Mouse (Mus musculus): ENCODE measurements around the gene 4931423N10Rik. TPM values are rescaled to one million over a fixed set of nuclear protein-coding genes. Genes with fewer than 3 reads are reported as not detected.
"Not testable (repeated sequence)": the region's sequence is repeated elsewhere in the genome, so short reads cannot be mapped to it uniquely, and the experiment has no call there.

4931423N10Rik gene
- total RNA-seq (2015; ENCODE audit: low replicate concordance), result not detected in 2 replicates
- not detected in 2 replicates for total RNA-seq (2017; ENCODE audit: low replicate concordance)

DNA sequence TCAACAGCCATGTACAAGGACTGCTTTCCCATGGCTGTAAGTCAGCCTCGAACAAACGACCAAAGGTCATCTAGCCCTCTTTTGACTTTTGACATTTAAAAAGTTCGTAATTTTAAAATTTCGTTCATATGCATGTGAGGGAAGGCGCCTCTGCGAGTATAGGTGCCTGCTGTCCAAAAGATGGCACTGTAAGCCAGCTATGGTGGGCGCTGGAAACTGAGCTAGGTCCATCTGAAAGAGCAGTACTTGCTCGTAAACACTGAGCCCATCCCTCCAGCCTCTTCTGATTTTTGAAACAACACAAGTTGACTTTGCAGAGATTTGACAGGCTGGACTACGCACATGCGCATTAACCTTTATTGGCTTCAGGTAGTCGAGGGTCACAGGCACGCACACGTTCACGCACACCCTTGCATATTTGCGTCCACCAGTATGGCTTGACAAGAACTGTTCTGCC is at the start of gene 4931423N10Rik:
Gene 4931423N10Rik (plus strand): TSS at position 407 of the 457 bp plus-strand sequence.
- ATAC-seq (replicated peaks; ENCODE audit: low FRiP score, poor library complexity, severe bottlenecking), result no peak

DNA sequence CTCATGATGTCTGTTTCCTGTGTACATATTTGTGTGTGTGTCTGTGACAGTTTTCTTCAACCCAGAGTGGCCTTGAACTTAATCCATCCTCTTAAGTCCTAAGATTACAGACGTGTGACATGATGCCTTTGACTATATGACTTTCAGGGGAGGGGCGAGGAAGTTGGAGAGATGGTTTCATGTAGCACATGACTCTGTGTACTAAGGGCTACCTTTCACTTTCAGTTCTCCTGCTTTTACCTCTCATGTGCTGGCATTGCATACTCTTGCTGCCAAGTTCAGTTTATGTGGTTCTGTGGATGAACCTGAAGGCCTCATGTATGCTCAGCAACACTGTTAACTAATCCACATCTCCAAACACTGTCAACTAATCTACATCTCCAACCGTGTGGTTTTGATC is 35.0 kb upstream of the 4931423N10Rik start:
- ATAC-seq (replicated peaks; ENCODE audit: low FRiP score, poor library complexity, severe bottlenecking), result no peak

DNA sequence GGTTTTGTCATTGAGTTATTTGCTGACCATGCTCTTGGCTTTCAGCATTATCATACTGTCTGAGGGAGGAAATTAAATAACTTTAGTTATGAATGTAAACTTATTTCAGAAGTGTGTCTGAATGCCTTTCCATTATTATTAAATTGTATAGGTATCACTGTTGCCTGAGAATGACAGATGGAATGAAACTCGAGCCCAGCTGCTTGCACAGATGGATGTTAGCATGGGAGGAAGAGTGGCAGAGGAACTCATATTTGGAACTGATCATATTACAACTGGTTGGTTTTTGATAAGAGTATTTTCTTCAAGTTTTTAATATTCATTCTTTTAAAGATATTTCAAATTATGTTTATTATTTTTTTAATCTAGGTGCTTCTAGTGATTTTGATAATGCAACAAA is 12.9 kb upstream of the 4931423N10Rik start:
- no peak for ATAC-seq (replicated peaks; ENCODE audit: low FRiP score, poor library complexity, severe bottlenecking)

DNA sequence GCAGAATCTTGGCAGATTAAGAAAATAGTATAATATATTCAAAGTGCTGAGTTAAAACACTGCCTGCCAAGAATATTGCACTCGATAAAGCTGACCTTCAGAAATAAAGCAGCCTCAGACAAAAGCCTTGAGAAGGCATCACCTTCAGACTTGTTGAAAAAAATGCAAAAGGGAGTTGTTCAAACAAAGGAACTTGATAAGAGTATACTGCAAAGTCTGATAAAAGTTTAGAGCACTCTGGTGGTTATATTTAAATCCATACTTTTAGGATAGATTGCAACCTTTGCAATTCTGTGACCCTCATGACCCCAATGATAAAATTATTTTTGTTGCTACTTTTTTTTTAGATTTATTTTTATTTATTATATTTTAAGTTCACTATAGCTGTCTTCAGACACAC is 6.2 kb upstream of the 4931423N10Rik start:
- no peak for ATAC-seq (replicated peaks; ENCODE audit: low FRiP score, poor library complexity, severe bottlenecking)

DNA sequence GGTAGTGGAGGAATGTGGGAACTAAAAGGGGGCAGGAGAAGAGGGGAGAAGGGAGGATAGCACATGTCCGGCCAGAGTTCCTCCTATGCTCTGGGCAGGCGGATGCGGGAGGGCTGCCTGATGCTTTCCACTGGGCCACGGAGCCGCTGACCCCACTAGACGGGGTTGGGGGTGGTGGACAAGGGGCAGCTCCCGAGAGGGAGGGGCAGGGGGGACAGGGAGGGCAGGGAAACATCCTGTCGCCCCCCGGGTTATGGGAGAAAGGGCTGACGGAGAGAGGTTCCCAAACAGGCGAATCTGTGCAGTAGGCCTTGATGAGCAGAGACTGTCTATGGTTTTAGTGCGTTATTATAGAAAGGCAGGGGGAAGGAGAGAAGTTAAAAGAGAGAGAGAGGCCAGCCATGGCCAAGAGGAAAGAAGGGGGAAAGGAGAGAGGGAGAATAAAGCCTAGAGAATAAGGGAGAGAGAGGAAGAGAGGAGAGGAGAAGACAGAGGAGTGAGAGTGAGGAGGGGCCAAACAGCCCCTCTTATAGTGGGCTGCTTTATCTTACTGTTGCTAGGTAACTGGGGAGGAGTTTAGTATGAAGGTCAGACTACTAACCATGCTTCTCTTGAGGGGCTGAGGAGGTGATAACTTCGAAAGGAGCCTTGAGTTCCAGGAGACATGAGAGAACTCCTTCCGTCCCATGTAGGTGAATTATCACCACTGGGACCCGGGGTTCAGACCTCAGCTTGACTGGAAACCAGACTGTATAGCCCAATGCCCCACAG is 4.2 kb upstream of the 4931423N10Rik start:
- no peak for ATAC-seq (replicated peaks; ENCODE audit: low FRiP score, poor library complexity, severe bottlenecking)

DNA sequence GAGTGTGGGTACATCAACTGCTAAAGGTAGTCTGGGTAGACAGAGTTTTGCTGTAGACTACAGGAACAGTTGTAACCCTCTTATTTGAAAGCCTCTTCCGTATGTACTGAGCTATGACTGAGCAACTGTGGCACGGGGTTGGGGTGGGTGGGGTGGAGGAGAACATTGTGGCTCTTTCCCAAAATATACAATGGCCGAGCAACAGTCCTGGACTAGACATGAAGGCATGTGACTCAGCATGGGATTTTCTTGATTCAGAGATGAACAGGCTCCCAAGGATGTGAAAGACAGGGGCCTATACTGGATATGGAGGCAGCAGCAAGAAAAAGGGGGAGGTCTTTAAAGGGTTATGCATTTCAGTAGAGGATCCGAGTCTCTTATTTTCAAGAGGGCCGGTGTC is 6.4 kb downstream of the 4931423N10Rik start:
- no peak for ATAC-seq (replicated peaks; ENCODE audit: low FRiP score, poor library complexity, severe bottlenecking)

DNA sequence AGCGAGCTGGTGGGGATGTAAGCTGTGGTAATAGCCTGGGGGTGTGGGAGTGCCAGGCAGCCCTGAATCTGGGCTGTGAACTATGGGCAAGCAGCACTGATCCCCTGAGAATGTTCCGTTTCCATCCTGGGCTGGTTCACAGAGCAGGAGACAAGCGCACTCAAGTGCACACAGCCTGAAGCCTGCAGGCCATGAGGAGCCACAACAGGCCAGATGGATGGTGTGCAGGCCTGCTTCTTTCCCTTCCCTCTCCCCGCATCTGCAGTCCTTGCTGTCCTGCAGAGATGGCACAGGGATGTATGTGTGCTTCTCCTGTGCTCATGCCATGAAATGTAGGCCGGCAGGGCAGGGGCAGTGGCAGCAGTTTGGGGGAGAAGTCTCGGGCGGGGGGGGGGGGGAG is 17.9 kb downstream of the 4931423N10Rik start:
- no peak for ATAC-seq (replicated peaks; ENCODE audit: low FRiP score, poor library complexity, severe bottlenecking)

DNA sequence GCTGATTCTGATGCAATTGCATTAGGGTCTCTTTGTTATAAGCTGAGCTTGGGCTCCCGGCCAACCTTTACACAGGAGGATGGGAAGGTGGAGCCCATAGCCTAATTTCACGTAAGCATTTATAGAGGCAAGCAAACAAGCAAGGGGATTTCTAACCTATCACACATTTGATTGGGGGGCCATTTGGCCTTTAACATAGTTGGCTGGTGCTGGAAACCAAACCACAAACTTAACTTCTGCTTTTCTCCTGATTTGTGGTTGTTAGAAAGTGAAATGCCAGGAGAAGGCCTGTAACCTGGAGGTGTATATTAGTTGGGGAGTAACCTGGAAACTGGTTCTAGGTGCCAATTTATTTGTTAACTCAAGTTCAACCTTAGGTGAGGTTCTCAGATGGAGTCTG is 21.2 kb downstream of the 4931423N10Rik start:
- ATAC-seq (replicated peaks; ENCODE audit: low FRiP score, poor library complexity, severe bottlenecking), result no peak

DNA sequence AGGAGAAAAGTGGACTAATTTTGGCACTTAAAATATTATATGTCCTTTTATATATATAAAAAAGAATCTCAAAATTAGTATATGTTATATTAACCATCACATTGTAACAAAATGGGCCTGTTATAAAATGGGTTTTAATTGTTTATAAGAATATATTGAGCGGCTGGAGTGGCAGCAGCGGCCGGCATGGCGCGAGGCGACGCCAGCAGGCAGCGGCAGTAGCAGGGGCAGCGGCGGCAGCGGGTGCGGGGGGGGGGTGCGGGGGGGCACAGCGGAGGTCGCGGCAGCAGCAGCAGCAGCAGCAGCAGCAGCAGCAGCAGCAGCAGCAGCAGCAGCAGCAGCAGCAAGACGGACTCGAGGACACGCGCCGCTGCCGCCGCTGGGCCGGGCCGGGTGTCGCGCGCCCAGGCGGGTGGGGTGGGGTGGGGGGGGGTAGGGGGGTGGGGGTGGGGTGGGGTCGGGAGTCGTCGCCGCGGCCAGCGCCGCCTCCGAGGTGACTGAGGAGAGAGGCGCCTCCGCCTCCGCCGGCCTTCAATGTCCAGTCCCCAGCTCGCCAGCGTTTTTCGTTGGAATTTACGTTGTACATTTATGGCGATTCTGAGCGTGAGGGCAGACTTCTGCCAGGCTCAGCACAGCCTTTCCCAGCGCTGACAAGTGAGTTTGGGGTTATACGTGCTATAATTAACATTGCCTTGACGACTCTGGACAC is 26.9 kb downstream of the 4931423N10Rik start:
- ATAC-seq (replicated peaks; ENCODE audit: low FRiP score, poor library complexity, severe bottlenecking), result no peak

DNA sequence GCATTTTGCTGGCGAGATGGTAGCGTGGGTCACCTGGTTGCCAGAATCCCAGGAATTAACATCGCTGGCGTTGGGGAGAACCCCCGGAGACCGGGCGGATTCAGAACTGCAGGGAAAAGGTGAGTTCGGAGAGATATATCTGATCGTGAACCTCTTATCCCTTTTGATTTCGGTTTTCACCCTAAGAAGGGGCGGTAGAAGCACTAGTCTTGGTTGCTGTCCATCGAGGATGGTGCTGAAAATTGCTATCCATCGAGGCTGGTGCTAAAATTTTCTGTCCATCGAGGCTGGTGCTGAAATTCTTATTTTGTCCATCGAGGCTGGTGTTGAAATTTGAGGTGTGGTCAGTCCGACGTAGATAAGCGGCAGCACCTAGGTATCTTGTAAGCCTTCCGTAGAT is 83.7 kb downstream of the 4931423N10Rik start:
- ATAC-seq (replicated peaks; ENCODE audit: low FRiP score, poor library complexity, severe bottlenecking), result not testable (repeated sequence)

DNA sequence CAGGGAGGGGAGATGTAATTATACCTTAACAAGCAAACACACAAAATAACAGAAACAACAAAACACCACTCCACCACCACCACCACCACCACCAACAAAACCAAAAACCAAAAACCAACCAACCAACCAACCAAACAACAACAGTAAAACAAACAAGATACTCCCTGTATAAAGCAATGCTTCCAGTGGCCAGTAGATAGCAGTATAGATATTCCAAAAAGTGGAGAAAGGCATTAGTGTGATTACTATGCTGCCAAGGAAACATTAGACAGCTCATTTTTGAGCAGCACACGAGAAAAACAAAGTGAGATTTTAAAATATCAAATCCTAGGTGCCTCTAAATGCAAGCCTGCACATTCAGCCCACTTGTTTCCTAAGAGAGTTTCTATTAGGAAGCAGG is 107.6 kb downstream of the 4931423N10Rik start:
- no peak for ATAC-seq (replicated peaks; ENCODE audit: low FRiP score, poor library complexity, severe bottlenecking)

Other genes starting within 250 kb of the 4931423N10Rik start
- 44.4 and 53.1 TPM in 2 replicates for gene Abi1, start 167.2 kb upstream of the 4931423N10Rik start, total RNA-seq (2015; ENCODE audit: low replicate concordance)
- 53.5 and 75.7 TPM in 2 replicates for gene Abi1, start 167.2 kb upstream of the 4931423N10Rik start, total RNA-seq (2017; ENCODE audit: low replicate concordance)
- gene Acbd5, start 139.3 kb upstream of the 4931423N10Rik start, total RNA-seq (2015; ENCODE audit: low replicate concordance), result 46.5 and 50.8 TPM in 2 replicates
- 86.6 and 127 TPM in 2 replicates for gene Acbd5, start 139.3 kb upstream of the 4931423N10Rik start, total RNA-seq (2017; ENCODE audit: low replicate concordance)
- gene Mastl, start 51.5 kb upstream of the 4931423N10Rik start, total RNA-seq (2015; ENCODE audit: low replicate concordance), result 0.38 and 4.8 TPM in 2 replicates
- gene Mastl, start 51.5 kb upstream of the 4931423N10Rik start, total RNA-seq (2017; ENCODE audit: low replicate concordance), result 1.8 and 9.5 TPM in 2 replicates
- gene Yme1l1, start 51.1 kb upstream of the 4931423N10Rik start, total RNA-seq (2015; ENCODE audit: low replicate concordance), result 68.3 and 70.5 TPM in 2 replicates
- gene Yme1l1, start 51.1 kb upstream of the 4931423N10Rik start, total RNA-seq (2017; ENCODE audit: low replicate concordance), result 77.9 and 83.5 TPM in 2 replicates
- gene Nxph2, start 113.8 kb downstream of the 4931423N10Rik start, total RNA-seq (2015; ENCODE audit: low replicate concordance), result not detected in 2 replicates
- gene Nxph2, start 113.8 kb downstream of the 4931423N10Rik start, total RNA-seq (2017; ENCODE audit: low replicate concordance), result not detected in 2 replicates